Mouse (Mus musculus) heart, embryonic 11.5 days (tissue): ENCODE data around the gene Telo2. TPM values are rescaled to one million over a fixed set of nuclear protein-coding genes. Genes with fewer than 3 reads are reported as not detected.
A peak's percentile ranks its signal among the peaks of the same experiment; 100 is the strongest.

ENCODE experiments used
- ATAC-seq: fragments of 200-750 bp; cut with Nextera tagmentation; replicated peaks from 2 replicates; pipeline ENCODE4 v1.8.0; 2017; ENCODE audit warnings: moderate library complexity; ENCODE audit not compliant: insufficient number of reproducible peaks, low FRiP score, low TSS enrichment
- H3K27ac ChIP-seq: fragments of 300-500 bp; sonication (generic); 2 replicates; pipeline ENCODE4 v1.5.1; 2014; ENCODE audit warnings: mild to moderate bottlenecking, low read depth, low read length
- H3K27me3 ChIP-seq: fragments of 300-500 bp; sonication (generic); 2 replicates; pipeline ENCODE4 v1.6.1; 2014; ENCODE audit warnings: mild to moderate bottlenecking, low read length, mixed read lengths; ENCODE audit not compliant: control insufficient read depth, insufficient read depth
- H3K36me3 ChIP-seq: fragments of 300-500 bp; sonication (generic); 2 replicates; pipeline ENCODE4 v1.6.1; 2014; ENCODE audit warnings: mild to moderate bottlenecking, low read length, moderate library complexity, mixed read lengths; ENCODE audit not compliant: control insufficient read depth, insufficient read depth
- H3K4me1 ChIP-seq: fragments of 300-500 bp; sonication (generic); 2 replicates; pipeline ENCODE4 v1.6.1; 2014; ENCODE audit warnings: low read length; ENCODE audit not compliant: control insufficient read depth, insufficient read depth
- H3K4me2 ChIP-seq: fragments of 300-500 bp; sonication (generic); 2 replicates; pipeline ENCODE4 v1.6.1; 2014; ENCODE audit warnings: mild to moderate bottlenecking, moderate library complexity
- H3K4me3 ChIP-seq: fragments of 300-500 bp; sonication (generic); 2 replicates; pipeline ENCODE4 v1.5.1; 2014; ENCODE audit warnings: low read depth, low read length
- H3K9ac ChIP-seq: fragments of 300-500 bp; sonication (generic); 2 replicates; pipeline ENCODE4 v1.6.1; 2014; ENCODE audit warnings: mild to moderate bottlenecking, low read depth, low read length, moderate library complexity
- H3K9me3 ChIP-seq: fragments of 300-500 bp; sonication (generic); replicated peaks from 2 replicates; pipeline ENCODE4 v1.6.1; 2016; ENCODE audit warnings: low read length; ENCODE audit not compliant: control insufficient read depth
- WGBS: fragments of 180-500 bp; shearing (Covaris S2); extraction: QIAGEN DNeasy Blood & Tissue Kit; methylation state at CpG from one replicate; pipeline ENCODE4 v1.1.7; 2014; ENCODE audit not compliant: insufficient replicate concordance; 5-methylcytosine and 5-hydroxymethylcytosine counted together
- polyA plus RNA-seq: library from polyadenylated mRNA; unstranded; fragments of >200 nt; fragmentation: Nextera tagmentation; extraction: Ambion mirVana; gene quantifications from 2 replicates; pipeline ENCODE4 v1.2.1, GENCODE M21; 2014

Gene Telo2
- 22.1 and 25.4 TPM in 2 replicates for polyA plus RNA-seq

DNA sequence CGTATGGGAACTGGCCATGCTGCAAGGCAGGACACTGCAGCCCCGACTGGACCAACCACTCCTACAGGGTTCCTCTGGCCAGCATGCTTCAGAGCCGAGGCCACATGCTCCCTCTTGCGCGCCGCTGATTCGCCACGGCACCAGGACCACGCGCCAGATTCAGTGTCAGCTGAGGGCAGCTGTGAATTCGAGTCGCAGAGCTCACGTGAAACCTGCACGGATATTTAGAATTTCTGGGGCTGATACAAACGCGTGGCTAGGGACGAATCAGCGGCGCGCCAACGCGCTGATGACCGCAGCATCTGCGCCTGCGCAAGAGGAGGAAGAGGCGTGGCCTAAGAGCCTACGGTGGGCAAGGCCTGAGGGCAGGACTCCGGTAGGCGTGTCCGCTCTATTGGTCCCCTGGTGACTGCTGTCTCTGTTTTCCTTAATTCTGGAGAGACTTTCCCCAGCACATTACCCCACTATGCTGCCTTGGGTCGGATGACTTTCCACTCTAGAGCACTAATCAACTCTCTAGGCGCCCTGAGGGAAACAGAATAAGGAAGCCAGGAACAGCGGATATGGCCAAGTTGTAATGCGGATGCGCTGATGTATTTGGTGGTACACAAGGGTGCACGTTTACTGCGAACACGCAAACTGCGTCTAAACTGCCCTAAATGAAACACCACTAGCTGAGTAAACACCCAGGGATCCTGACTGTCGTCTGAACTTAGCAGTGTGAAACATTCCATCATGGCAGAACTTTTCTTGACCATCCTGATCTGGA lies at the start of gene Telo2:
Gene Telo2 (minus strand): TSS at position 304 of the 769 bp plus-strand sequence.
- 4% methylated on average over 40 of the region's 40 CpGs for WGBS

DNA sequence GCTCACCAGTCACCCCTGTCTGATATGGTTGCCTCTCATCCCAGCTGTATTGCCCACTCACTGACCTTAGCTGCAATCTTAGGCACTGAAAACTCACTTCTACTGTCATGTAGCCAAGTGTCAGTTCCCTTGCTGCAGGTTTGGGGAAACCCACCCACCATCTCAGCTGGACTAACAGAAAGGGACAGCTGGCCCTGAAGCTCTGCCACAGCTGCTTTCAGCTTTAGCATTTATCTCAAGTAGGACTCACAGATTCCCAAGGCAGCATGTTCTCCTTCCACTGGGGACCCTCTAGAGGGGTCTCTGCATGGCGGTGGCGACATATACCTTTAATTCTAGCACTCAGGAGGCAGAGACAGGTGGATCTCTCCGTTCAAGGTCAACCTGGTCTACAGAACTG lies 49.0 kb upstream of the Telo2 start:
- Histone ChIP-seq H3K4me3 (no peak overlapping the region), H3K9me3 (no peaks in the 10 kb centered on the region), H3K36me3 (peaks cover 6% of the 10 kb centered on the region; the same call in 1 of the 2 replicates), H3K9ac (no peak overlapping the region), H3K27ac (no peak overlapping the region), H3K27me3 (no peaks in the 10 kb centered on the region; the same call in 1 of the 2 replicates), H3K4me1 (no peaks in the 10 kb centered on the region), H3K4me2 (no peak overlapping the region)
- ATAC-seq, result no peak
- WGBS, result 81% methylated on average over 3 of the region's 3 CpGs

More for the DNA sequence above, at the start of gene Telo2:
- H3K4me1 ChIP-seq, result peaks cover 8% of the 10 kb centered on the region; the same call in 1 of the 2 replicates
- peak within 1 kb of the TSS; percentile 86 for H3K9ac ChIP-seq
- ATAC-seq, result peak; percentile 86
- peak within 1 kb of the TSS; percentile 48 for H3K4me3 ChIP-seq
- no peaks in the 10 kb centered on the region for H3K9me3 ChIP-seq
- H3K27ac ChIP-seq, result peak within 1 kb of the TSS; percentile 95
- no peaks in the 10 kb centered on the region for H3K27me3 ChIP-seq
- H3K4me2 ChIP-seq, result peak within 1 kb of the TSS; percentile 81
- H3K36me3 ChIP-seq, result no peaks in the 10 kb centered on the region

DNA sequence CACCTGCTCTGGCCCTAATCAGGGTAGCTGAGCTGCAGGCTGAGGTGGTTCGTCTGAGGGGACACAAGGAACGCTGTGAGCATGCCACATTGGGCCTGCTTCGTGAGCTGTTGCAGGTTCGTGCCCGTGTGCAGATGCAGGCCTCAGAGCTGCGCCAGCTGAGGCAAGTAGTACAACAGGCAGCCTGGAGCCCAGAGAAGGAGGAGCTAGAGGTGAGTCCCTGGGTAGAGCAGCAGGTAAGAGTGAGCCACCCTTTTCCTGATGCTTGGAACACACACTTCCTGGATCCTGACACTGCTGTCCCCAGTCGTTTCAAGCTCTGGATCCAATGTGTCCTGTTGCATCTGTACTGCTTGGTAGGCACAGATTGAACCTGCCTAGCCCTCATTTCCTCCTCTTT lies 47.6 kb upstream of the Telo2 start:
- Histone ChIP-seq H3K9ac (no peak overlapping the region), H3K27me3 (no peaks in the 10 kb centered on the region; the same call in 1 of the 2 replicates), H3K36me3 (peaks cover 6% of the 10 kb centered on the region; the same call in 1 of the 2 replicates), H3K4me1 (no peaks in the 10 kb centered on the region), H3K27ac (no peak overlapping the region), H3K4me3 (no peak overlapping the region), H3K4me2 (no peak overlapping the region), H3K9me3 (no peaks in the 10 kb centered on the region)
- no peak for ATAC-seq
- 62% methylated on average over 7 of the region's 7 CpGs for WGBS

DNA sequence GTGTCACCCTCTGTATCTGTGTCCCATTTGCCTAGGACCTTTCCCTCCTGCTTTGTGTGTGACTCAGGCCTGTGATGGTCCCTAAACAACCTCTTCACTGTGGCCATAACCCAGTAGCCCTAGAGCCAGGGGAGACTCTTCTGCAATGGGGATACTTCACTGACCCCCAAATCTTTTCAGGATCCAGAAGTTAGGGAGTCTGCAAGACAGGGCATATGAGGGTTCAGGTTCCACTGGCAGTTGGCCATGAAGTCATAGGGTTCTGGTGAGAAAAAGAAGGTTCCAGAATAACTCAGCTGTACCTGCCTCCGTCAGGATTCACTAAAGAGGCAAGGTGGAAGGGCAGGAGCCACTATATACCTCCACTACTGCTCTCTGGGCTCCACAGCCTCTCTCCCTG lies 46.4 kb upstream of the Telo2 start, which contains the start of gene Ccdc154:
Gene Ccdc154 (plus strand): TSS at position 301 of the 400 bp plus-strand sequence.
- Histone ChIP-seq H3K27ac (no peak within 1 kb of the TSS), H3K27me3 (no peaks in the 10 kb centered on the region), H3K4me1 (no peaks in the 10 kb centered on the region), H3K9ac (no peak within 1 kb of the TSS), H3K36me3 (peaks cover 11% of the 10 kb centered on the region; the same call in 1 of the 2 replicates), H3K4me2 (no peak within 1 kb of the TSS), H3K9me3 (no peaks in the 10 kb centered on the region), H3K4me3 (no peak within 1 kb of the TSS)
- no peak for ATAC-seq
- 88% methylated on average over 1 of the region's 1 CpGs for WGBS

DNA sequence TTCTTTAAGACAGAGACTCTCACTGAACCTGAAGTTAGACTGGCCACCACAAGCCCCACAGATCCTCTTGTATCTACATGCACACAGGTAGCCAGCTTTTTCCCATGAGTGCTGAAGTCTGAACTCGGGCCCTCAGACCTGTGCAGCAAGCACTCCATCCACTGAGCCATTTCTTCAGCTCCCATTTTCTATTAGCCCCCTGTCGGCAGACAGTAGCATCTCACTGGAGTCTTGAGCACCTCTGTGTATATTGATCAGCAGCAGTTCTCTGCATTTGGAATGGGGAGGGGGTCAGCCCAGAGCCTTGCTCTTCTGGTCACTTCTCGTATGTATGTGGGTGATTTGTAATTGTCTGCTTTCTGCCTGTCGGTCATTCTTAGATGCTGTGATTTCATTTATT lies 24.2 kb upstream of the Telo2 start:
- no peaks in the 10 kb centered on the region for H3K9me3 ChIP-seq
- H3K9ac ChIP-seq, result no peak overlapping the region
- H3K36me3 ChIP-seq, result peaks cover 3% of the 10 kb centered on the region; the same call in 1 of the 2 replicates
- no peak overlapping the region for H3K4me3 ChIP-seq
- no peak for ATAC-seq
- H3K27ac ChIP-seq, result no peak overlapping the region
- no peak overlapping the region for H3K4me2 ChIP-seq
- 67% methylated on average over 4 of the region's 4 CpGs for WGBS
- H3K4me1 ChIP-seq, result peaks cover 4% of the 10 kb centered on the region; the same call in 1 of the 2 replicates
- H3K27me3 ChIP-seq, result no peaks in the 10 kb centered on the region

DNA sequence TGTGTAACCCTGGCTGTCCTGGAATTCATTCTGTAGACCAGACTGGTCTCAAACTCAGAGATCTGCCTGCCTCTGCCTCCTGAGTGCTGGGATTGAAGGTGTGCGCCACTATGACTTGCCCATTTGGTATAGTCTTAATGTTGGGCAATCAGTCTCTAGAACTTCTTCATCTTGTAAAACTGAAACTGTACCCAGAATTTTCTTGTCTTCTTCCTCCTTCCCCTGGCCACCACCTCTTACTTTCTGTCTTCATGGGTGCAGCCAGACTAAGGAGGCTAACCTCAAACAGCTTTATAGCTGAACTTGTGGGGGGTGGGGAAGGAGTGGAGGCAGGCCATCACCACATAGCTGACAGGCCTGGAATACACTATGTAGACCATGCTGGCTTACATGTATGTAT lies 23.0 kb upstream of the Telo2 start:
- no peak overlapping the region for H3K4me2 ChIP-seq

DNA sequence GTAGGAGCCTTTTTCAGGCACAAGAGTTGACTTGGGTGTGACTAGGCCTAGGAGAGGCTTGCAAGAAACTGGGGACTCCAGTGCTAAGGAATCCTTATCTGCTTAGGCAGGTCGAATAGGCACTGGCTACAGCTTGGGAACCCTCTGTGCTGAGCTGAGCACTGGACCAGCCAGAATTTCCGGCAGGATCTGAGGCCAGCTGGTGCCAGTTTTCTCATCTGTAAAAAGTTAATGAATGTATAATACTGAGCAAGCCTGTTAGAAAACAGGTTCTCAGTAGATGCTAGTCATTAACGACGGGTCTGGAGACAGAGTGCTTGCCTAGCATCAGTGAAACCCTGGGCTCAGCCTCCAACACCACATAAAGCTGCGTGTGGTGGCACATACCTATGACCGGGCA lies 19.9 kb upstream of the Telo2 start:
- Histone ChIP-seq H3K27me3 (no peaks in the 10 kb centered on the region), H3K9me3 (no peaks in the 10 kb centered on the region), H3K36me3 (no peaks in the 10 kb centered on the region), H3K4me1 (peaks cover 8% of the 10 kb centered on the region), H3K4me3 (no peak overlapping the region), H3K4me2 (no peak overlapping the region), H3K27ac (no peak overlapping the region), H3K9ac (no peak overlapping the region)
- 82% methylated on average over 6 of the region's 6 CpGs for WGBS
- ATAC-seq, result no peak

More for the DNA sequence above, 23.0 kb upstream of the Telo2 start:
- H3K27ac ChIP-seq, result no peak overlapping the region
- no peak overlapping the region for H3K4me3 ChIP-seq
- H3K27me3 ChIP-seq, result no peaks in the 10 kb centered on the region
- no peak overlapping the region for H3K9ac ChIP-seq
- peaks cover 7% of the 10 kb centered on the region for H3K4me1 ChIP-seq
- H3K36me3 ChIP-seq, result no peaks in the 10 kb centered on the region
- 91% methylated on average over 1 of the region's 1 CpGs for WGBS
- no peak for ATAC-seq
- H3K9me3 ChIP-seq, result no peaks in the 10 kb centered on the region

DNA sequence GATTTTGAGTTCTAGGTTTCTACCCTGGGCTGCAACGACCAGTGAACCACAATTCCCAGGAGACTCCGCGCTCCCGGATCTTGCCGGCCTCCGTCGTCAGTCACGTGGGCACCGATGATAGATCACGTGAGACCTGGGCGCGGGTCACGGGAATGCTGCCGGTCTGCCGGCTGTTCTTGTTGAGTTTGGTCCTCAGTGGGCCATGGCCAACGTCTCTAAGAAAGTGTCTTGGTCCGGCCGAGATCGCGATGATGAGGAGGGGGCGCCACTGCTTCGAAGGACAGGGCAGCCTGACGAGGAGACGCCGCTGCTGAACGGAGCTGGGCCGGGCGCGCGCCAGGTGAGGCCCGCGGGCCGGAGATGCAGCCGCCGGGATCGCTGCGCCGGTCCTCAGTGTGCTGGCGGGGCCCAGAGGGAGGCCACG lies 17.5 kb upstream of the Telo2 start, which contains the start of gene Clcn7:
Gene Clcn7 (plus strand): TSS at position 117 of the 424 bp plus-strand sequence.
- Histone ChIP-seq H3K27ac (peak within 1 kb of the TSS; percentile 46; the same call in 1 of the 2 replicates), H3K27me3 (no peaks in the 10 kb centered on the region), H3K36me3 (no peaks in the 10 kb centered on the region), H3K9me3 (no peaks in the 10 kb centered on the region), H3K9ac (peak within 1 kb of the TSS; percentile 83), H3K4me1 (peaks cover 8% of the 10 kb centered on the region), H3K4me3 (peak within 1 kb of the TSS; percentile 85), H3K4me2 (peak within 1 kb of the TSS; percentile 77)
- ATAC-seq, result peak; percentile 93
- WGBS, result under 1% methylated on average over 40 of the region's 40 CpGs
